Mouse (Mus musculus) small intestine, adult 2 months (tissue): Measurements from ENCODE around the gene Dbx2. TPM values are rescaled to one million over a fixed set of nuclear protein-coding genes. Genes with fewer than 3 reads are reported as not detected.

Experiments
- H3K27ac ChIP-seq: fragments of 200-500 bp; 2 replicates; pipeline ENCODE4 v1.5.1; 2012; ENCODE audit warnings: low read depth, low read length, control low read depth, inconsistent platforms; ENCODE audit not compliant: insufficient read depth
- H3K27me3 ChIP-seq: fragments of 200-500 bp; 2 replicates; pipeline ENCODE4 v1.6.1; 2012; ENCODE audit warnings: mild to moderate bottlenecking, moderate library complexity, low read length, inconsistent platforms; ENCODE audit not compliant: control insufficient read depth, insufficient read depth
- H3K36me3 ChIP-seq: fragments of 200-500 bp; 2 replicates; pipeline ENCODE4 v1.6.1; 2012; ENCODE audit warnings: mild to moderate bottlenecking, low read length, control low read depth, inconsistent platforms; ENCODE audit not compliant: control insufficient read depth, insufficient read depth
- H3K4me1 ChIP-seq: fragments of 200-500 bp; 2 replicates; pipeline ENCODE4 v1.6.1; 2012; ENCODE audit warnings: low read length, inconsistent platforms, mixed read lengths; ENCODE audit not compliant: control insufficient read depth, insufficient read depth, insufficient read length
- H3K4me3 ChIP-seq: fragments of 200-500 bp; 2 replicates; pipeline ENCODE4 v1.5.1; 2012; ENCODE audit warnings: low read depth, mild to moderate bottlenecking, control low read depth, inconsistent platforms, low read length, moderate library complexity
- CTCF ChIP-seq: fragments of 200-500 bp; IDR thresholded peaks from 2 replicates; pipeline ENCODE4 v1.5.1; 2012; ENCODE audit warnings: low read depth, mild to moderate bottlenecking, control low read depth, inconsistent platforms, low read length, moderate library complexity, mixed read lengths; ENCODE audit not compliant: insufficient replicate concordance, insufficient read length; ENCODE audit errors: extremely low read depth
- POLR2A ChIP-seq: fragments of 200-500 bp; IDR thresholded peaks from 2 replicates; pipeline ENCODE4 v1.6.1; 2012; ENCODE audit warnings: low read depth, mild to moderate bottlenecking, control low read depth, inconsistent platforms, low read length, moderate library complexity
- WGBS: fragments of 180-500 bp; shearing (Covaris S2); methylation state at CpG from one replicate; pipeline ENCODE4 v1.1.7; 2018; 5-methylcytosine and 5-hydroxymethylcytosine counted together
- polyA plus RNA-seq: library from polyadenylated mRNA; depleted of rRNA; stranded (reverse); fragments of >200 nt; gene quantifications from 2 replicates; pipeline ENCODE4 v1.2.3, GENCODE M21; 2012; rRNA removed

Dbx2 gene
- 0.04 TPM in 1 of 2 replicates, not detected in the other for polyA plus RNA-seq

GRCm38 (mm10) chr15:95655860-95656259 lies at the start of gene Dbx2:
TSS of gene Dbx2 (minus strand) at chr15:95655960.
- H3K36me3 ChIP-seq: no peaks in the 10 kb centered on the region
- no peaks in the 10 kb centered on the region; the same call in 1 of the 2 replicates for H3K4me1 ChIP-seq
- peaks cover 26% of the 10 kb centered on the region; the same call in 1 of the 2 replicates for H3K27me3 ChIP-seq
- H3K27ac ChIP-seq: no peak within 1 kb of the TSS
- WGBS: 64% methylated on average over 5 of the region's 5 CpGs
- TF ChIP-seq CTCF (no peak), POLR2A (no peak)
- H3K4me3 ChIP-seq: no peak within 1 kb of the TSS

DNA sequence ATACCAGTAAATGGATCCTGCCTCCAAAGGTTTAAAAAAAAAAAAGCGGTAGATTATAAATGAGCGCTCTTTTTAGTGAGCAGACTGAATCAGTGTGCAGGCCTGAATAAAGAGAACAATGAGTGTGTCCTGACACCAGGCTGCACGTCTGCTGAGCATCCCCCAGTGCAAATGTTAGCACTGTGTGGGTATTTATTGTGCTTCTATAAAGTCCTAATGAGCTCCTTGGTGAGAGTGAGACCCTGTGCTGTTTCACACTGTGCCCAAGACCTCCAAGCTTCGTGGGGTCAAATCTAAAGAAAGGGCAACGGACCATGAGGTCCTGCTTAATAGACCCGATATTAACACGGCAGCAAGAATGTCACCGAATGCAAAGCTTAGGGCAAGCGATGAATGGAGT lies 46.4 kb upstream of the Dbx2 start:
- Histone ChIP-seq H3K27ac (no peak overlapping the region), H3K4me1 (no peaks in the 10 kb centered on the region), H3K27me3 (no peaks in the 10 kb centered on the region), H3K4me3 (no peak overlapping the region), H3K36me3 (no peaks in the 10 kb centered on the region)
- 84% methylated on average over 9 of the region's 9 CpGs for WGBS
- no peak for TF ChIP-seq CTCF
- no peak for TF ChIP-seq POLR2A

GRCm38 (mm10) chr15:95701573-95701972 lies 45.8 kb upstream of the Dbx2 start:
- TF ChIP-seq CTCF: no peak
- no peak for TF ChIP-seq POLR2A
- Histone ChIP-seq H3K27ac (no peak overlapping the region), H3K36me3 (no peaks in the 10 kb centered on the region), H3K4me3 (no peak overlapping the region), H3K27me3 (no peaks in the 10 kb centered on the region), H3K4me1 (no peaks in the 10 kb centered on the region)
- 75% methylated on average over 4 of the region's 4 CpGs for WGBS

- 71% methylated on average over 12 of the region's 12 CpGs for WGBS
- no peaks in the 10 kb centered on the region for H3K4me1 ChIP-seq
- H3K27me3 ChIP-seq: no peaks in the 10 kb centered on the region
- no peak overlapping the region for H3K4me3 ChIP-seq
- no peak for TF ChIP-seq CTCF
- TF ChIP-seq POLR2A: no peak
- H3K36me3 ChIP-seq: no peaks in the 10 kb centered on the region
- H3K27ac ChIP-seq: no peak overlapping the region
These were observed 43.6 kb upstream of the Dbx2 start for GRCm38 (mm10) chr15:95699371-95699770.

GRCm38 (mm10) chr15:95693759-95694158 lies 38.0 kb upstream of the Dbx2 start:
- TF ChIP-seq CTCF (no peak), POLR2A (no peak)
- H3K27me3 ChIP-seq: no peaks in the 10 kb centered on the region
- 77% methylated on average over 3 of the region's 3 CpGs for WGBS
- no peaks in the 10 kb centered on the region for H3K4me1 ChIP-seq
- H3K4me3 ChIP-seq: no peak overlapping the region
- no peak overlapping the region for H3K27ac ChIP-seq
- no peaks in the 10 kb centered on the region for H3K36me3 ChIP-seq

DNA sequence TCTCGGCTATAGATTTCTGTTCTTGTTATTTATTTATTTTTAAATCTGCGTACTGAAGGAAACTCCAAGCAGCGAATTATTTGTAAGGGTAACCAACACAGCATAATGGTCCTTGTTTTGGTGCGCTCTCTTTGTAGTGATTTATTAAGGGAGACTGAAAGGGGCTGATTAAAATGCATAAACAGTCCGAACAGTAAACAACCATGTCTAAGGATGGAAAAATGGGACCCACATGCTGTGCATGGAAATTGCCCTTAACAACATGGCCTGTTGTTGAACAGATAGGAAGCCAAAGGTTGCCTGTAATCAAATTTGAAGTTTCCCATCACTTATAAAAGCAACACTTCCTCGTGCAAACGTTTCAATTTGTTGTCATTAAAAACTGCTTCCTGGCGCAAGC lies 35.8 kb upstream of the Dbx2 start:
- WGBS: 68% methylated on average over 8 of the region's 8 CpGs
- TF ChIP-seq CTCF (no peak), POLR2A (no peak)
- Histone ChIP-seq H3K36me3 (no peaks in the 10 kb centered on the region), H3K4me3 (no peak overlapping the region), H3K4me1 (no peaks in the 10 kb centered on the region), H3K27me3 (no peaks in the 10 kb centered on the region), H3K27ac (no peak overlapping the region)

GRCm38 (mm10) chr15:95691129-95691528 lies 35.4 kb upstream of the Dbx2 start:
- no peaks in the 10 kb centered on the region for H3K27me3 ChIP-seq
- TF ChIP-seq CTCF (no peak), POLR2A (no peak)
- H3K4me1 ChIP-seq: no peaks in the 10 kb centered on the region
- no peak overlapping the region for H3K27ac ChIP-seq
- no peaks in the 10 kb centered on the region for H3K36me3 ChIP-seq
- H3K4me3 ChIP-seq: no peak overlapping the region
- WGBS: 65% methylated on average over 5 of the region's 5 CpGs
